Mouse (Mus musculus): ENCODE measurements at regions not wholly inside any gene's neighbourhood (a gene's known extent, or its start where the extent isn't known, plus 50 kb on each side); places are given as distances from the start of the nearest gene placed in this dataset.
A peak's percentile ranks its signal among the peaks of the same experiment; 100 is the strongest.
"Not testable (repeated sequence)": the region's sequence is repeated elsewhere in the genome, so short reads cannot be mapped to it uniquely, and the experiment has no call there.

- DNase-seq, result no peak
- intact Hi-C loops (cut with DNase I), result no loop called here
- Histone ChIP-seq H3K27ac (no peak overlapping the region), H3K4me3 (no peak overlapping the region)
- no peak for TF ChIP-seq CTCF (IDR thresholded peaks at IDR 0.05)
These were observed 67.2 kb downstream of the Qdpr start for GRCm38 (mm10) chr5:45382804-45383203.

- intact Hi-C loops (cut with DNase I), result no loop called here
- H3K4me3 ChIP-seq, result no peak overlapping the region
- no peak overlapping the region for H3K27ac ChIP-seq
- DNase-seq, result no peak
- TF ChIP-seq CTCF (IDR thresholded peaks at IDR 0.05), result no peak
These were observed 71.5 kb downstream of the Qdpr start for GRCm38 (mm10) chr5:45378486-45378885.

DNA sequence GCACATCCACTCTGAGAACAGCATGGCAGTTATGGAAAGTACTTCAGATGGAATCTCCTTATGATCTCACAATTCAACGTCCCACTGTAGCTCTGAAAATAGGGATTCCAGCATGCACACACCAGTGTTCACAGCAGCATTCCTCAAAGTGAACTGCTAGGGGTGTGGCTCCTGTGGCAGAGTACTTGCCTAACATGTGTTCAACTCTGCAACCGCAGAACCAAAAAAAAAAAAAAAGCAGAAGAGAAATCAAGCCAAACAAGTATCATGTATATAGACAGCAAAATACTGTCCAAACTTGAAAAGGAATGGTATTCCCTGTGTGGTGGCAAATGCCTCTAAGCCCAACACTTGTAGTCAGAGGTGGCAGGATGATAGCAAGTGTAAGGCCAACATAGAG lies 77.0 kb downstream of the Qdpr start:
- intact Hi-C loops (cut with DNase I), result no loop called here
- H3K27ac ChIP-seq, result no peak overlapping the region
- no peak overlapping the region for H3K4me3 ChIP-seq
- no peak for TF ChIP-seq CTCF (IDR thresholded peaks at IDR 0.05)
- DNase-seq, result no peak

DNA sequence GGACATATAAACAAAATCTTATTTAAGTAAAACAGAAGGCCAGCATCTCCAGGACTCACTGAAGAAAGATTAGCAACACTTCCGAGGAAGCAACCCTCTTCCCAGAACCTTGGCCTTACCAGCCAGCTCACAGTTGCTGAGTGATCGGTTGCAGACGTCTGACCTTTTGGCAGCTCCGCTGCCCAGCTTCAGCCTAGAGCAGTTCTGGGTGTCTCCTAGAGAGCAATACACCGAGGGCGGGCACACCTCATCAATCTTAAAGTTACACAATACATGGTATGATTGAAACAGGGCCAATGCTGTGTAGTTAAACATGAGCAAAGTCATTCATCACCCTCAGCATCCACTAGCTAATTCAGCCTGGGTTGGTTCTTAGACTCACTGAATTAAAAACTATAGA lies 81.6 kb downstream of the Qdpr start:
- intact Hi-C loops (cut with DNase I), result no loop called here
- no peak for DNase-seq
- no peak overlapping the region for H3K4me3 ChIP-seq
- no peak for TF ChIP-seq CTCF (IDR thresholded peaks at IDR 0.05)
- no peak overlapping the region for H3K27ac ChIP-seq

DNA sequence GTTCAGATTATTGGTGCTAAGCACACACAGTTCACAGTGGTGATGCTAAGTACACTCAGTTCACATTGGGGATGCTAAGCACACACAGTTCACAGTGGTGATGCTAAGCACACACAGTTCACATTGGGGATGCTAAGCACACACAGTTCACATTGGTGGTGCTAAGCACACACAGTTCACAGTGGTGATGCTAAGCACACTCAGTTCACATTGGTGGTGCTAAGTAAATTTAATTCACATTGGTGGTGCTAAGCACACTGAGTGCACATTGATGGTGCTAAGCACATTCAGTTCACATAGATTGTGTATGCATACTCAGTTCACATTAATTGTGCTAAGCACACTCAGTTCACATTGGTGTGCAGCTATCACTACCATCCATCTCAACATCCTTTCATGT lies 89.8 kb downstream of the Qdpr start:
- intact Hi-C loops (cut with DNase I), result no loop called here
- Histone ChIP-seq H3K4me3 (no peak overlapping the region), H3K27ac (no peak overlapping the region)
- no peak for TF ChIP-seq CTCF (IDR thresholded peaks at IDR 0.05)
- DNase-seq, result no peak

- Histone ChIP-seq H3K4me3 (no peak overlapping the region), H3K27ac (no peak overlapping the region)
- DNase-seq, result no peak
- TF ChIP-seq CTCF (IDR thresholded peaks at IDR 0.05), result no peak
- intact Hi-C loops (cut with DNase I), result no loop called here
These were observed 109.6 kb downstream of the Qdpr start for GRCm38 (mm10) chr5:45340411-45340810.

GRCm38 (mm10) chr5:45336801-45337200 lies 113.2 kb downstream of the Qdpr start:
- intact Hi-C loops (cut with DNase I), result no loop called here
- Histone ChIP-seq H3K4me3 (no peak overlapping the region), H3K27ac (no peak overlapping the region)
- no peak for TF ChIP-seq CTCF (IDR thresholded peaks at IDR 0.05)
- DNase-seq, result no peak

GRCm38 (mm10) chr5:45324468-45324867 lies 125.6 kb downstream of the Qdpr start:
- DNase-seq; H3K4me3 ChIP-seq; intact Hi-C loops (cut with DNase I); H3K27ac ChIP-seq: not testable (repeated sequence)

GRCm38 (mm10) chr5:45323500-45323899 lies 126.5 kb downstream of the Qdpr start:
- intact Hi-C loops (cut with DNase I), result no loop called here
- Histone ChIP-seq H3K27ac (no peak overlapping the region), H3K4me3 (no peak overlapping the region)
- TF ChIP-seq CTCF (IDR thresholded peaks at IDR 0.05), result no peak
- no peak for DNase-seq

DNA sequence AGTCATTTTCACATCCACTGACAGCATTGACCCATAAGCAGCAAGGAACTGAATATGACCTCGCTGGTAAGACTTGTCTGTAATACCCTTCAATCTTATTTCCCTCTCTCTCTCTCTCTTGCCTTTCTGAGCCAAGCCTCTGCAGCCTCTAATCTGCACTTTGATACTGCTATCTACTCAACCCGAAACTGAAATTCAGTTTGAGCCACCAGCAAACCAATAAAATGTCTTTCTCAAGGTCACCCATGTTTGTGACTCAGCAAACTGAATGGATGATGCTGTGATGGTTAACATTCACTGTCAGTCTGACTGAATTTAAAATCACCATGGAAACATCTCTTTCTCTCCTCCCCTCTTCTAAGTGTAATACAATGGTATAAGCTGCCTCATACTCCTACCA lies 132.0 kb downstream of the Qdpr start:
- no peak for TF ChIP-seq CTCF (IDR thresholded peaks at IDR 0.05)
- no peak overlapping the region for H3K4me3 ChIP-seq
- intact Hi-C loops (cut with DNase I), result no loop called here
- no peak overlapping the region for H3K27ac ChIP-seq
- no peak for DNase-seq

DNA sequence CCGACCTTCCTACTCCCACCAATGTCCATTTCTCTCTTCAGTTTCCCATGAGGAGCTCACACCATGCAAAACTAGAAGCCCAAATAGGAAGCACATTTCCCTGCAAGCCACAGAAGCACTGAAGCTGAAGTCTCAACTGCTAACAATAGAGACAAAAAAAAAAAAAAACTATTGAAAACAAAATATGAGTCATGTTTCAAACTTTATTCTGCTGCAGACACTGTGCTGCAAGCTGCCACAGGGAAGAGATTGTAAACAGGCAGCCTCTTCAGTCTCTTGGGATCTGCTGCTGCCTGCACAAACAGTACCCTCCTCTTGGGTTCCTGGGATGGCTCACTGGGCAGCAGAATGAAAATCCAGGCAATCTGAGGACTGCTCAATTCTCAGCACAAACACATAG lies 148.9 kb downstream of the Qdpr start:
- no peak overlapping the region for H3K27ac ChIP-seq
- no peak overlapping the region for H3K4me3 ChIP-seq
- TF ChIP-seq CTCF (IDR thresholded peaks at IDR 0.05), result no peak
- DNase-seq, result no peak
- intact Hi-C loops (cut with DNase I), result no loop called here

DNA sequence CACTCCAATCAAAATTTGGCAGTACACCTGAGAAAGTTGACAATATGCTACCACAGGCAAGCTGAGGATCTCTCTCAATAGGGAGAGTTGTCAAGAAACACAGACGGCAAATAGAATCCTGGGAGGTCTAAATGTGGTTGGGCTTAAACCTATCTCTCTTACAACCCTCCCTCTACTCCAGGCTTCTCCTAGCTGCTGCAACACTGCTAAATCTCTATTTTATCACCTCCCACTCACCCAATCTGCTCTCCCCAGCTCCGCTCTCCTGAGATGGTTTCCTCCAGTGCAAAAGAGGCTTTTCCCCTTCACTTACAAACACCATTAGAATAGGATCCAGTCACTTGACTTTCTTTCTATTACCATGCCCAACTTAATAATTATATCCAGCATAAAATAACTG lies 151.2 kb downstream of the Qdpr start:
- no peak for DNase-seq
- no peak for TF ChIP-seq CTCF (IDR thresholded peaks at IDR 0.05)
- no peak overlapping the region for H3K4me3 ChIP-seq
- H3K27ac ChIP-seq, result no peak overlapping the region
- intact Hi-C loops (cut with DNase I), result no loop called here

- no peak for DNase-seq
- intact Hi-C loops (cut with DNase I), result no loop called here
- no peak overlapping the region for H3K4me3 ChIP-seq
- H3K27ac ChIP-seq, result no peak overlapping the region
- no peak for TF ChIP-seq CTCF (IDR thresholded peaks at IDR 0.05)
These were observed 154.9 kb downstream of the Qdpr start for GRCm38 (mm10) chr5:45295134-45295533.

GRCm38 (mm10) chr5:45292833-45293546 lies 157.0 kb downstream of the Qdpr start:
- intact Hi-C loops (cut with DNase I), result no loop called here
- TF ChIP-seq CTCF (IDR thresholded peaks at IDR 0.05), result no peak
- peak overlapping the region; percentile 46; the same call in 1 of the 2 replicates for H3K27ac ChIP-seq
- no peak for DNase-seq
- no peak overlapping the region for H3K4me3 ChIP-seq
